Mouse (Mus musculus): ENCODE measurements around the gene Rhno1. TPM values are rescaled to one million over a fixed set of nuclear protein-coding genes. Genes with fewer than 3 reads are reported as not detected.

Rhno1 gene
- polyA plus RNA-seq, 1 experiment from 2014 or later = 39.5 TPM

DNA sequence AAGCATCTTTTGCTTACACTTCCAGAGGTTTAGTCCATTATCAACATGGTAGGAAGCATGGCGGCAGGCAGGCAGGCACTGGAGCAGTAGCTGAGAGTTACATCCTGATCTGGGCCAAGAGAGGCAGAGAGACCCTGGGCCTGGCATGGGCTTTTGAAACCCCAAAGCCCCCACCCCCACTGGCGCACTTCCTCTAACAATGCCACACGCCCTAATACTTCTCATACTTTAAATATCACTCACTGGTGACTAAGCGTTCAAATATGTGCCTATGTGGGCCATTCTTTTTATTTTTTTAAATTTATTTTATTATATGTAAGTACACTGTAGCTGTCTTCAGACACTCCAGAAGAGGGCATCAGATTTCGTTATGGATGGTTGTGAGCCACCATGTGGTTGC is 3.8 kb upstream of the Rhno1 start:
- Histone ChIP-seq H3K4me2 (replicated peaks; ENCODE audit: low read depth) (no peak overlapping the region), H3K9me3 (ENCODE audit: control insufficient read depth) (no peaks in the 10 kb centered on the region), H3K4me1 (replicated peaks; ENCODE audit: control insufficient read depth, insufficient read depth, low read length) (no peaks in the 10 kb centered on the region; the same call in 1 of the 2 replicates), H3K27me3 (replicated peaks; ENCODE audit: control insufficient read depth, insufficient read depth, low read length) (no peaks in the 10 kb centered on the region), H3K36me3 (ENCODE audit: control insufficient read depth, insufficient read depth) (peaks cover 40% of the 10 kb centered on the region), H3K27ac (ENCODE audit: low read depth, low read length) (no peak overlapping the region), H3K4me3 (ENCODE audit: low read depth, low read length) (no peak overlapping the region), H3K9ac (ENCODE audit: low read depth, low read length) (no peak overlapping the region)
- ATAC-seq = no peak
- 93% methylated on average over 5 of the region's 5 CpGs for WGBS
- TF ChIP-seq CTCF (IDR thresholded peaks at IDR 0.05; ENCODE audit: low read depth) = no peak

DNA sequence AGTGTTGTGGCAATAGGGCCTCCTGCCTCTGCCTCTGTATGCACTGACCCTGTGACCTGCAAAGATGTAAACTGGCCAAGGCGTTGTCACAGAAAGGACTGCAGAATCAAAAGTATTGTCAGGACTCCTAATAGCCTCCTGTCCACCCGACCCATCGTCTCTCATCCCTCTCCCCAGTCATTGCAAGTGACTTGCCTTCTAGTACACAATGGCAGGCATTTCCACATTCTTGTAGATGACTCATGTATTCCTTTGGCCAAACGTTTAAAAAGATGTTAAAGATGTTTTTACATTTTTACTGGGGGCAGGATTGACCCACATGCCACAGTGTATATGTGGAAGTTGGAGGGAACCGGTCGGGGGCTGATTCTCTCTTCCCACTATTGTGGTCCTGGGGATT is 2.0 kb upstream of the Rhno1 start:
- H3K27me3 ChIP-seq (replicated peaks; ENCODE audit: control insufficient read depth, insufficient read depth, low read length) = no peaks in the 10 kb centered on the region
- no peak for ATAC-seq
- peaks cover 23% of the 10 kb centered on the region for H3K36me3 ChIP-seq (ENCODE audit: control insufficient read depth, insufficient read depth)
- no peak overlapping the region for H3K9ac ChIP-seq (ENCODE audit: low read depth, low read length)
- no peaks in the 10 kb centered on the region for H3K9me3 ChIP-seq (ENCODE audit: control insufficient read depth)
- H3K4me2 ChIP-seq (replicated peaks; ENCODE audit: low read depth) = no peak overlapping the region
- no peaks in the 10 kb centered on the region; the same call in 1 of the 2 replicates for H3K4me1 ChIP-seq (replicated peaks; ENCODE audit: control insufficient read depth, insufficient read depth, low read length)
- no peak for TF ChIP-seq CTCF (IDR thresholded peaks at IDR 0.05; ENCODE audit: low read depth)
- no peak overlapping the region for H3K4me3 ChIP-seq (ENCODE audit: low read depth, low read length)
- WGBS = 60% methylated on average over 6 of the region's 6 CpGs
- H3K27ac ChIP-seq (ENCODE audit: low read depth, low read length) = no peak overlapping the region

DNA sequence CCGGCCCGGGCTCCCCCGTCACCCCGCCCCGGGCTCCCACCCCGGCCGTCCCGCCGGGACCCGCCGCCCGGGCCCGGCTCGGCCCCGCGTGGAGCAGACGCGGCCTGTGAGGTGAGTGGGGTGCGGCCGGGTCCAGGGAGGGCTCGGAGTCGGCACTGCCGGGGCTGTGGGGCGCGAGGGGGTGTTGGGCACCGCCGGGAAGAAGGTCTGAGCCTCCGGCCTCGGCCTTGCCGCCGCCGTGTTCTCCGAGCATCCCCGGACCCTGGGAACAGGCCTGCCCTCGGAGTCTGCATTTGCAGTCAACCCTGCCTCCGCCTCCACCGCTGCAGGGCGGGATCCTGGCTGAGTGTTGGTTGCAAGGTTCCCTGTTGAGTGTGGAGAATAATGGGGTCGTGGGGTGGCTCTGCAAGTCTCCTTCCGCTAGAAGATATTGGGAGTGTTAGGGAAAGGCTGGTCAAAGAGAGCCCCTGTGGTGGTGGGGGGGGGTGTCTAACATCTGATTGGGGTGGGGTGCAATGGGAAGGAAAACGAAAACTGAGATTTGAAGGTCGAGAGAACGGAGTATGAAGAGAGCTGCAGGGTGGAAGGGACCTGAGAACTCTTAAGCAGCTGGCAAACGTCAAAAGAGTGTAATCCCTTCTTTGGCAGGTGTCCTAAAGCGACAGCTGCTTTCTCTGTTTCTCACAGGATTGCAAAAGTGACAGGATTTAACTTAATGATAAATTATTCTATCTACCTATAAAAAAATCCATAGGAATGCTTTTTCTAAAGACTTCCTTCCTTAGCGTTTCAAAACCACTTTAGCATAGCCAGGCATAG is 505 bp upstream of the Rhno1 start:
- Histone ChIP-seq H3K9me3 (ENCODE audit: control insufficient read depth) (no peaks in the 10 kb centered on the region), H3K27ac (ENCODE audit: low read depth, low read length) (peak overlapping the region; percentile 96), H3K9ac (ENCODE audit: low read depth, low read length) (peak overlapping the region; percentile 89), H3K4me1 (replicated peaks; ENCODE audit: control insufficient read depth, insufficient read depth, low read length) (no peaks in the 10 kb centered on the region; the same call in 1 of the 2 replicates), H3K27me3 (replicated peaks; ENCODE audit: control insufficient read depth, insufficient read depth, low read length) (no peaks in the 10 kb centered on the region), H3K36me3 (ENCODE audit: control insufficient read depth, insufficient read depth) (peaks cover 13% of the 10 kb centered on the region), H3K4me3 (ENCODE audit: low read depth, low read length) (peak overlapping the region; percentile 98), H3K4me2 (replicated peaks; ENCODE audit: low read depth) (peak overlapping the region; percentile 98)
- 2% methylated on average over 46 of the region's 46 CpGs for WGBS
- no peak for TF ChIP-seq CTCF (IDR thresholded peaks at IDR 0.05; ENCODE audit: low read depth)
- peak; percentile 44; the same call in 1 of the 2 replicates for ATAC-seq

DNA sequence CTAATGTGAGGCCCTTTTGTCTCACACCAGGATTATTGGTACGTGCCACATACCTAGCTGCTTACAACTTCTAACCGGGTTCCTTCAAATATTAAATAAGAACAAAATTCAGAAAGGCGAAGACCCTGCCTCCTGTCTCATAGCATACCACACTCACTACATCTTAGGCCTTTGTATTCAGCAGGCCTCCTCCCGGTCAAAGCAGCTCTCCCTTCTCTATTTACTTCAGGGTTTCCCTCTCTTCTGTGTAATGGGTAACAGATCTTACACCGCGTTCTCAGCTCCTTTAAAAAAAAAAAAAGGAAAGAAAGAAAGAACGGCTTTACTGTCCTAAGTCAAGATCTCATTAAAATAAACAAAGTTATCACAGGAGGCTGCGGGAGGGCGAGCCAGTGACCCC is 810 bp downstream of the Rhno1 start:
- 11% methylated on average over 9 of the region's 9 CpGs for WGBS
- peaks cover 8% of the 10 kb centered on the region; the same call in 1 of the 2 replicates for H3K36me3 ChIP-seq (ENCODE audit: control insufficient read depth, insufficient read depth)
- H3K9me3 ChIP-seq (ENCODE audit: control insufficient read depth) = no peaks in the 10 kb centered on the region
- peak overlapping the region; percentile 98 for H3K4me3 ChIP-seq (ENCODE audit: low read depth, low read length)
- no peak for ATAC-seq
- no peaks in the 10 kb centered on the region; the same call in 1 of the 2 replicates for H3K4me1 ChIP-seq (replicated peaks; ENCODE audit: control insufficient read depth, insufficient read depth, low read length)
- H3K27me3 ChIP-seq (replicated peaks; ENCODE audit: control insufficient read depth, insufficient read depth, low read length) = no peaks in the 10 kb centered on the region
- peak overlapping the region; percentile 89 for H3K9ac ChIP-seq (ENCODE audit: low read depth, low read length)
- H3K27ac ChIP-seq (ENCODE audit: low read depth, low read length) = peak overlapping the region; percentile 96
- no peak for TF ChIP-seq CTCF (IDR thresholded peaks at IDR 0.05; ENCODE audit: low read depth)
- H3K4me2 ChIP-seq (replicated peaks; ENCODE audit: low read depth) = peak overlapping the region; percentile 98

DNA sequence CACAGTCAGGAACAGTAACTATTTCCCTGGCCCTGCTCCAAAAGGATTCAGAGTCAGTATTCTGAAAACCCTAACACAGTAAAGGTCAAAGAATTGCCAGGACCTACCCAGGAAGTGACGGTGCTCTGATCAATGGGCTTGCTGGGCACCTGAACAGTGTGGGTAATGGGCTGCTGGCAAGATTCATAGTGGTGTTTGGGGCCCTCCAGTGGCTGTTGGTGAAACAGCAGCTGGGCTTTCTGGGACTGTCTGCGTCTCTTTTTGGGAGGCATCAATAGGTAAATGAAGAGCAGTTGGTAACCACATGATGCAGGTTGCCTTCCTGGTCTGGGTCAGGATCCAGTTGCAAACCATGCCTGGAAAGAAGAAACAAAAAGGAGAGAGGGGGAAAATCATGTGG is 3.7 kb downstream of the Rhno1 start:
- Histone ChIP-seq H3K27me3 (replicated peaks; ENCODE audit: control insufficient read depth, insufficient read depth, low read length) (no peaks in the 10 kb centered on the region), H3K27ac (ENCODE audit: low read depth, low read length) (no peak overlapping the region), H3K4me3 (ENCODE audit: low read depth, low read length) (no peak overlapping the region), H3K9ac (ENCODE audit: low read depth, low read length) (no peak overlapping the region), H3K9me3 (ENCODE audit: control insufficient read depth) (no peaks in the 10 kb centered on the region), H3K4me2 (replicated peaks; ENCODE audit: low read depth) (no peak overlapping the region), H3K4me1 (replicated peaks; ENCODE audit: control insufficient read depth, insufficient read depth, low read length) (no peaks in the 10 kb centered on the region), H3K36me3 (ENCODE audit: control insufficient read depth, insufficient read depth) (peaks cover 7% of the 10 kb centered on the region; the same call in 1 of the 2 replicates)
- peak; percentile 86 for TF ChIP-seq CTCF (IDR thresholded peaks at IDR 0.05; ENCODE audit: low read depth)
- WGBS = 26% methylated on average over 2 of the region's 2 CpGs
- ATAC-seq = no peak

DNA sequence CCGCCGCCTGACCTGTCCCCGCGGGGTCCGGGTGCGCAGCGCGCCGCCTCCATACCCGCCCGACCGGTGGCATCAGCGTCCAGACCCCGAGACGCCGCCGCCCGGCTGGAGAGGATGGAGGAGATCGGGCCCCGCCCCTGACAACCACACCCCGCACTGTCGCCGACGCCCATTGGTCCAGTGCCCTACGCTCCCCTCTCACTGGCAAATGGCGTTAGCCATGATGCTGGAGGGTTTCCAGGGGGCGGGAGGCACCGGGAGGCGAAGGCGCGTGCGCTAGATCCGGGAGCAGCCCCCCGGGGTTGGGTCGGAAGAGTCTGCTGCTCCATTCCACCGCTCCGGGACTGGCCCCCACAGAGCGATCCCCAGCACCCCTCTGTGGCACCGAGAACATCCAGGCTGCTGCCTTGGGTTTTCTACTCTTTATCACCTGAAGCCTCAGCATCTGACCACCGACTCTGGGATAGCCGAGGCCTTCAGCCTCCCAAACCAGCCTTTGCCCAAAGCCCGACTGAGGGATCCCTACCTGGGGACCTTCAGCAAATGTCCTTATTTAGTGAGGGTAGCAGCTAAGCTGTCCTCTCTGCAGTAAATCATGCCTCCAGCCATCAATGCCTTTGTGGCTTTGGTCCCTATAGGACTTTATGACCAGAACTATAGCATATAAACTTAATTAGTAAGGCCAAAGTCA is 6.8 kb downstream of the Rhno1 start, which contains the start of gene Tulp3:
Gene Tulp3, minus strand, starts transcription at position 126 of the 691 bp plus-strand sequence.
- Histone ChIP-seq H3K36me3 (ENCODE audit: control insufficient read depth, insufficient read depth) (peaks cover 7% of the 10 kb centered on the region; the same call in 1 of the 2 replicates), H3K4me3 (ENCODE audit: low read depth, low read length) (peak within 1 kb of the TSS; percentile 75), H3K9me3 (ENCODE audit: control insufficient read depth) (no peaks in the 10 kb centered on the region), H3K4me1 (replicated peaks; ENCODE audit: control insufficient read depth, insufficient read depth, low read length) (no peaks in the 10 kb centered on the region), H3K9ac (ENCODE audit: low read depth, low read length) (peak within 1 kb of the TSS; percentile 59), H3K4me2 (replicated peaks; ENCODE audit: low read depth) (peak within 1 kb of the TSS; percentile 97), H3K27me3 (replicated peaks; ENCODE audit: control insufficient read depth, insufficient read depth, low read length) (no peaks in the 10 kb centered on the region), H3K27ac (ENCODE audit: low read depth, low read length) (peak within 1 kb of the TSS; percentile 46)
- WGBS = 1% methylated on average over 35 of the region's 42 CpGs
- no peak for TF ChIP-seq CTCF (IDR thresholded peaks at IDR 0.05; ENCODE audit: low read depth)
- peak; percentile 94 for ATAC-seq
